Mouse (Mus musculus) stomach, adult 2 months (tissue): ENCODE measurements around the gene Rpgrip1l. TPM values are rescaled to one million over a fixed set of nuclear protein-coding genes. Genes with fewer than 3 reads are reported as not detected.

ENCODE experiments used
- polyA plus RNA-seq: library from polyadenylated mRNA; depleted of rRNA; stranded (reverse); fragments of >200 nt; gene quantifications from 2 replicates; pipeline ENCODE4 v1.2.3, GENCODE M21; 2012; rRNA removed

Gene Rpgrip1l
- 0.12 and 0.15 TPM in 2 replicates for polyA plus RNA-seq

DNA sequence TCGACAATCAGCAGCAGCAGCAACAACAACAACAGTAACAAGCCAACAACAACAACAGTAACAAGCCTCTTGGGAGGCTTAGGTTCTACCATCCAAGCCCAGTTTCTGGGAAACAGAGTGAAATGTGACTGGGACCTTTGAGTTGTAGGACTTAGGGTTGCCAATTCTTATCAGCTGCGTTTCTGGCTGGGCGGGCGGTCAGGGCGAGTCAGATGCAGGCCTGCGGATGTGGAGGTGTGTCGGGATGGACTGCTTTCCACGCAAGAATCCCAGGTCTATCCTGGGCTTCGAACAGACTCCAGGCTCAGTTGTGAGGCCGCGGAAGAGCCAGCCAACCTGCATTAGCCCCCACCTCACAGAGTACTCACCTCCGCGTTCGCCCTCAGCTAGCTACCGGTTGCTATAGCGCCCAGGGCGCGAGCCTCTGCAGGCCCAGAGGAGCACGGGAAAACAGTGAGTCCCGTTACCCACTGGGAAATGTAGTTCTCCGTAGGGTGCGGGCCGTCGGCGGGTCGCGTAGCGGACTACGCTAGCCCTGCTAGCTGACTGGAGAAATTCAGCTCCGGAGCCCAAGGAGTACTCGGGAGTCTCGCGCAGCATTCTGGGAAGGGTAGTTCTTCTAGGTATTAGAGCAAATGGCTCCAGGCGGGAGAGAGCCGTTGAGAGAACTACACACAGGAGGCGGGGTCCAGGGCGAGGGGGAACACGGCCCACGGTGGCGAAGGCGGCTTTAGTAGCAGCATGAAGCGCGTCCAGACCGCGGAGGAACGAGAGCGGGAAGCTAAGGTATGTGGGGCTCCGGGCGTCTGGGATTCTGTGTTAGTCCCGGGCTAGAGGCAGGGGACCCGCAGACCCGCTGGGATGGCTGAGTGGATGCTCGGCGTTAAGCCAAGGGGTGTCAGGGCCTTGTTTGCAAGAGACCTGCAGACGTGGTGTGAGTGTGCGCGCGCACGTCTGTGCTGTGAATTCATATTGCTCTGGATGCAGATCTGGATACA, at the start of gene Rpgrip1l, which contains the start of gene Fto:
Gene Rpgrip1l (minus strand): TSS at position 428 of the 998 bp plus-strand sequence.
Gene Fto (plus strand): TSS at position 691 of the 998 bp plus-strand sequence.

DNA sequence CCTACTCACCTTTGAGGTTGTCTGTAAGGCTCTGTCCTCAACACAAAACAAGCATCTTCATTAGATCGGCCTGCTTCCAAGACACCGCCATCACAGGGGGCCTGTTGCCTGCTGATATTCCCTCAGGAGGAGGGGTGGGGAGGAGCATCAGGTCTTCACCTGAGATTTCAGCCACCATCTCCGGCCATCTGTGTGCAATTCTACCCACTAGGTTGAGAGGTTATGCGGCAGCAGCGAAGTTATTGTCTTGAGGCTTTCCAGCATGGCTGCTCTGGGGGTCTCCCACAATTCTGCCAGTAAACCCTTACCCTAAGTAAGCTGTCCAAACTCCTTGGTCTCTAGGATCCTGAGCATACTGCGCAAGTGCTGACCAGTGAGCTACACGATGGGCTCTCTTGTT, 113.2 kb downstream of the Rpgrip1l start, which contains the start of gene Aktip:
Gene Aktip (minus strand): TSS at position 101 of the 400 bp plus-strand sequence.

Other genes with a start within 250 kb of the Rpgrip1l start
- gene Rbl2, start 243.2 kb downstream of the Rpgrip1l start, polyA plus RNA-seq: 3.5 and 3.6 TPM in 2 replicates
- 10.3 and 13.1 TPM in 2 replicates for gene Aktip, start 113.3 kb downstream of the Rpgrip1l start, polyA plus RNA-seq
- 6.7 and 6.9 TPM in 2 replicates for gene Fto, start 263 bp upstream of the Rpgrip1l start, polyA plus RNA-seq